Mouse (Mus musculus): ENCODE measurements at regions not wholly inside any gene's neighbourhood (a gene's known extent, or its start where the extent isn't known, plus 50 kb on each side); places are given as distances from the start of the nearest gene placed in this dataset.

DNA sequence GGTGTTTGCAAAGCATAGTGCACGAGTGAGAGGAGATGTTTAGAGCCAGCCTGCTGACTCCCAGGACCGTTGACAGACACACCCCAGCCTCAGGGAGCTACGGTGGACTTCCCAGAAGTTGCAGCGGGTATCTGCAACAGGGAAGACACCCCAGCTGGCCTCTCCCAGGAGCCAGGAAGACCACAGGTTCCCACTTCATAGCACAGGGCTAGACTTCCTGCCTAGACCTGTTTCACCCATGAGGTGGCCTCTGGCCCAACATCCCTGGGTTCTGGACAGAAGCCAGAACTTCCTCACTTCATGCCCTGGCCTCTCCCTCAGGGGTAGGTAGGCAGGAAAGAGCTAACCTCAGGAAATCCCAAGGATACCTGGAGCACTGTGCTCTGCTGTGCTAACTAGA, 66.7 kb upstream of the Hand1 start:
- DNase-seq = no peak

DNA sequence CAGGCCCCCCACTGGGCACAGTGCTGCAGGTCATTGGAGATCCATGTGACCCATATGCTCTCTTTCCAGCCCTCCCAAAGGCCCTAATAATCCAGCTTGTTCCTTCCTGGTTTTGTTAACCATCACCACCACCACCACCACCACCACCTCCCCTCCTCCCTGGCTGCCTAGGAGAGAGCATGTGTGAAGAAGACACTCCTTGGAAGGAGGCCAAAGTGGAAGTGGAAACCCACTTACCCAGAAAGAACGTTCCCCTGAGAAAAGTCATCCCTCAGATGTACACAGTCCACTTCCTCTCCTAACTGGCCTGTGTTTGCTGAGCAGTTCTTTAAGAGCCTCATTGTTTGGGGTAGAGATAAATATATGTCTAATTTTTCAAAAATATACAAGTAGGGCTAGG, 62.9 kb upstream of the Hand1 start:
- DNase-seq = no peak

DNA sequence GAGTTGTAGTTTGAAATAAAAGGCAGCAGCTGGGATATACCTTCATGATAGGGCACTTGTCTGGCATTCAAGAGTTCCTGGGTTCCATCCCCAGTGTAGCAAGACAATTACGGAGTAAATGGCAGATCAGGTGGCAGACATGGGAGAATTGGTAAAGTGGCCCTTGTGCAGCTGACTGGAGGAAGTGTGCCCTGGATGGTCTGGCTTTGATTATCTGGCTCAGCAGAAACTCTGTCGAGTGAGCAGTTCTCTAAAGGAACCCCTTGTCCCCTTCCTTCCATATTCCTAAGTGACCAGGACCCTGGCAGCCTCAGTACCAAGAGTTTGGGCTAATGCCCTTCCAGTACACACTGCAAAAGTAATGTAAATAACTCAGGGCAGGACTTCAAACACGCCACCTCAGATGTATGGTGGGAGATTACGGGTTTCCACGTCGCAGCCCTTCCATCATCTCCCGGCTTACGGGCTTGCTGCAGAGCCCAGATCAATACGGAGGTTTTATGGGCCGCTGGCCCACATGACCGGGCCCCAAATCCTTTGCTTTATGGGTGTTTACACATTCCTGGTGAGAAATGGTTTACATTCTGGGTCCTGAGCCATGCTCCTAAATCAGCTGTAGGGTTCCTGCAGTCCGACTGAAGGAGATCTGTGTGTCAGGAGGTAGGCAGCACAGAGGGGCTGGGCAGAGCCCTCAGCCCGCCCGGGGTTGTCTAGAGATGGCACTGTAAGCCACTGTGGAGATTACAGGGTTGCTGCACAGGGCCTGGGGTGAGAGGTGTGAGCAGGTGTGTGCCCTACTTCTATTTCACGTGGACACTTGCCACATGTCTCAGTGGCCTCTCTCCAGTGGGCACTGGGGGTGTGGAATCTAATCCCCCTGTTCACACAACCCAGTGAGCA, 50.4 kb upstream of the Hand1 start:
- no peak for DNase-seq
